Mouse (Mus musculus) CH12.LX (cell line): ENCODE data around the gene Ldlr. TPM values are rescaled to one million over a fixed set of nuclear protein-coding genes. Genes with fewer than 3 reads are reported as not detected.

ENCODE experiments used
- DNase-seq: peaks from one replicate; pipeline ENCODE4 v3.0.0-alpha.2; 2013; ENCODE audit errors: extremely low read depth
- H3K27ac ChIP-seq: 2 replicates; pipeline ENCODE4 v1.5.1; 2012; ENCODE audit warnings: low read depth, mild to moderate bottlenecking, control low read depth, moderate library complexity; ENCODE audit not compliant: insufficient read depth
- H3K27me3 ChIP-seq: replicated peaks from 2 replicates; pipeline ENCODE3; 2012; ENCODE audit warnings: inconsistent platforms
- H3K36me3 ChIP-seq, 2 experiments: replicated peaks in 1 of 2; 2 replicates each; pipeline versions ENCODE3 to v1.6.1; 2012; ENCODE audit warnings: inconsistent platforms in 1 of 2, low read length in 1 of 2, mild to moderate bottlenecking in 1 of 2, mixed read lengths in 1 of 2, moderate library complexity in 1 of 2; ENCODE audit not compliant: control insufficient read depth in 1 of 2, insufficient read depth in 1 of 2
- H3K4me1 ChIP-seq, 2 experiments: 2 replicates each; pipeline ENCODE4 v1.6.1; 2012; ENCODE audit warnings: inconsistent platforms in 1 of 2, moderate library complexity in 1 of 2; ENCODE audit not compliant: insufficient read depth in 2 of 2, control insufficient read depth in 1 of 2
- H3K4me2 ChIP-seq: 2 replicates; pipeline ENCODE4 v1.6.1; 2012; ENCODE audit warnings: low read depth, mild to moderate bottlenecking, control low read depth; ENCODE audit not compliant: poor library complexity, insufficient read depth, severe bottlenecking
- H3K4me3 ChIP-seq, 3 experiments: fragments of 150-350 bp in 1 of 3; sonication (generic) in 1 of 3; replicated peaks in 1 of 3; 2 replicates each; pipeline versions ENCODE3 to v1.5.1; 2011 to 2012; ENCODE audit warnings: low read depth in 2 of 3, low read length in 2 of 3, mild to moderate bottlenecking in 2 of 3, moderate library complexity in 2 of 3, control low read depth in 1 of 3, improper control_type of control experiment in 1 of 3, inconsistent platforms in 1 of 3, mixed read lengths in 1 of 3; ENCODE audit not compliant: poor library complexity in 1 of 3
- H3K79me2 ChIP-seq: replicated peaks from 2 replicates; pipeline ENCODE4 v1.6.1; 2012; ENCODE audit warnings: mild to moderate bottlenecking, moderate library complexity; ENCODE audit not compliant: control insufficient read depth, poor library complexity, insufficient read depth, severe bottlenecking; ENCODE audit errors: extremely low read depth
- H3K9ac ChIP-seq: 2 replicates; pipeline ENCODE4 v1.6.1; 2012; ENCODE audit warnings: low read depth, mild to moderate bottlenecking, control low read depth, moderate library complexity; ENCODE audit not compliant: insufficient read depth
- H3K9me3 ChIP-seq: replicated peaks from 2 replicates; pipeline ENCODE3; 2012; ENCODE audit warnings: low read length, inconsistent platforms, mixed read lengths
- BHLHE40 ChIP-seq: IDR thresholded peaks from 2 replicates; pipeline ENCODE4 v1.6.1; 2011; ENCODE audit warnings: mild to moderate bottlenecking, low read depth, low read length, improper control_type of control experiment
- CHD1 ChIP-seq: IDR thresholded peaks from 2 replicates; pipeline ENCODE4 v1.6.1; 2012; ENCODE audit warnings: low read depth, low read length, improper control_type of control experiment, inconsistent platforms
- CHD2 ChIP-seq: IDR thresholded peaks from 2 replicates; pipeline ENCODE4 v1.6.1; 2011; ENCODE audit warnings: low read length, improper control_type of control experiment
- CTCF ChIP-seq, 2 experiments: IDR thresholded peaks in 1 of 2; conservative IDR thresholded peaks in 1 of 2; 2 replicates each; pipeline ENCODE4 v1.5.1; 2011 to 2012; ENCODE audit warnings: low read depth in 2 of 2, low read length in 2 of 2, improper control_type of control experiment in 1 of 2, inconsistent platforms in 1 of 2, mild to moderate bottlenecking in 1 of 2, moderate library complexity in 1 of 2
- E2F4 ChIP-seq: IDR thresholded peaks from 2 replicates; pipeline ENCODE4 v1.6.1; 2011; ENCODE audit warnings: low read depth, low read length, improper control_type of control experiment; ENCODE audit not compliant: insufficient replicate concordance
- ELF1 ChIP-seq: IDR thresholded peaks from 2 replicates; pipeline ENCODE4 v1.6.1; 2014; ENCODE audit warnings: low read depth, mild to moderate bottlenecking, inconsistent platforms, low read length, improper control_type of control experiment
- EP300 ChIP-seq: IDR thresholded peaks from 2 replicates; pipeline ENCODE4 v1.6.1; 2011; ENCODE audit warnings: low read length, improper control_type of control experiment
- ETS1 ChIP-seq: conservative IDR thresholded peaks from 2 replicates; pipeline ENCODE4 v1.6.1; 2012; ENCODE audit warnings: low read depth, mild to moderate bottlenecking, inconsistent platforms, low read length, improper control_type of control experiment, moderate library complexity
- GABPA ChIP-seq: IDR thresholded peaks from 2 replicates; pipeline ENCODE4 v1.6.1; 2012; ENCODE audit warnings: low read depth, low read length, improper control_type of control experiment, inconsistent platforms; ENCODE audit not compliant: insufficient replicate concordance
- HCFC1 ChIP-seq: IDR thresholded peaks from 2 replicates; pipeline ENCODE4 v1.6.1; 2012; ENCODE audit warnings: low read depth, mild to moderate bottlenecking, inconsistent platforms, low read length, improper control_type of control experiment
- IRF4 ChIP-seq: IDR thresholded peaks from 2 replicates; pipeline ENCODE4 v1.6.1; 2014; ENCODE audit warnings: low read depth, mild to moderate bottlenecking, inconsistent platforms, low read length, improper control_type of control experiment
- JUN ChIP-seq: IDR thresholded peaks from 2 replicates; pipeline ENCODE4 v1.6.1; 2011; ENCODE audit warnings: low read depth, mild to moderate bottlenecking, low read length, improper control_type of control experiment, moderate library complexity; ENCODE audit not compliant: insufficient read depth
- JUND ChIP-seq: conservative IDR thresholded peaks from 2 replicates; pipeline ENCODE4 v1.6.1; 2011; ENCODE audit warnings: low read depth, low read length, improper control_type of control experiment
- KAT2A ChIP-seq: IDR thresholded peaks from 2 replicates; pipeline ENCODE4 v1.6.1; 2012; ENCODE audit warnings: low read length, improper control_type of control experiment, inconsistent platforms; ENCODE audit not compliant: insufficient replicate concordance
- MAFK ChIP-seq: IDR thresholded peaks from 2 replicates; pipeline ENCODE4 v1.6.1; 2011; ENCODE audit warnings: low read length, improper control_type of control experiment; ENCODE audit not compliant: insufficient replicate concordance
- MAX ChIP-seq: IDR thresholded peaks from 2 replicates; pipeline ENCODE4 v1.6.1; 2011; ENCODE audit warnings: low read length, improper control_type of control experiment
- MAZ ChIP-seq: IDR thresholded peaks from 2 replicates; pipeline ENCODE4 v1.6.1; 2012; ENCODE audit warnings: low read depth, mild to moderate bottlenecking, inconsistent platforms, low read length, improper control_type of control experiment, moderate library complexity
- MEF2A ChIP-seq: IDR thresholded peaks from 2 replicates; pipeline ENCODE4 v1.6.1; 2014; ENCODE audit warnings: low read depth, mild to moderate bottlenecking, inconsistent platforms, low read length, improper control_type of control experiment, borderline replicate concordance
- MXI1 ChIP-seq: IDR thresholded peaks from 2 replicates; pipeline ENCODE4 v1.6.1; 2011; ENCODE audit warnings: mild to moderate bottlenecking, low read depth, low read length, improper control_type of control experiment
- MYC ChIP-seq: IDR thresholded peaks from 2 replicates; pipeline ENCODE4 v1.6.1; 2011; ENCODE audit warnings: low read depth, mild to moderate bottlenecking, improper control_type of control experiment, low read length
- NELFE ChIP-seq: IDR thresholded peaks from 2 replicates; pipeline ENCODE4 v1.6.1; 2011; ENCODE audit warnings: low read depth, low read length, improper control_type of control experiment
- NRF1 ChIP-seq: IDR thresholded peaks from 2 replicates; pipeline ENCODE4 v1.6.1; 2014; ENCODE audit warnings: low read depth, mild to moderate bottlenecking, inconsistent platforms, low read length, improper control_type of control experiment, moderate library complexity
- PAX5 ChIP-seq: IDR thresholded peaks from 2 replicates; pipeline ENCODE4 v1.6.1; 2012; ENCODE audit warnings: low read length, inconsistent platforms, mixed read lengths
- POLR2A ChIP-seq: IDR thresholded peaks from 2 replicates; pipeline ENCODE4 v1.6.1; 2011; ENCODE audit warnings: low read depth, mild to moderate bottlenecking, improper control_type of control experiment, low read length
- POLR2AphosphoS2 ChIP-seq: IDR thresholded peaks from 2 replicates; pipeline ENCODE4 v1.6.1; 2011; ENCODE audit warnings: low read depth, low read length, improper control_type of control experiment
- RAD21 ChIP-seq: IDR thresholded peaks from 2 replicates; pipeline ENCODE4 v1.6.1; 2011; ENCODE audit warnings: low read depth, mild to moderate bottlenecking, low read length, improper control_type of control experiment, moderate library complexity
- SMC3 ChIP-seq: IDR thresholded peaks from 2 replicates; pipeline ENCODE4 v1.6.1; 2011; ENCODE audit warnings: low read depth, low read length, improper control_type of control experiment
- TBP ChIP-seq: conservative IDR thresholded peaks from 2 replicates; pipeline ENCODE4 v1.6.1; 2011; ENCODE audit warnings: low read depth, low read length, improper control_type of control experiment
- TCF12 ChIP-seq: IDR thresholded peaks from 2 replicates; pipeline ENCODE4 v1.6.1; 2014; ENCODE audit warnings: low read depth, mild to moderate bottlenecking, inconsistent platforms, low read length, improper control_type of control experiment
- UBTF ChIP-seq: IDR thresholded peaks from 2 replicates; pipeline ENCODE4 v1.6.1; 2012; ENCODE audit warnings: low read depth, mild to moderate bottlenecking, inconsistent platforms, low read length, improper control_type of control experiment, moderate library complexity
- USF1 ChIP-seq: IDR thresholded peaks from 2 replicates; pipeline ENCODE4 v1.6.1; 2014; ENCODE audit warnings: low read depth, mild to moderate bottlenecking, inconsistent platforms, low read length, improper control_type of control experiment
- USF2 ChIP-seq: conservative IDR thresholded peaks from 2 replicates; pipeline ENCODE4 v1.6.1; 2011; ENCODE audit warnings: low read depth, low read length, improper control_type of control experiment
- ZC3H11A ChIP-seq: IDR thresholded peaks from 2 replicates; pipeline ENCODE4 v1.6.1; 2012; ENCODE audit warnings: low read depth, mild to moderate bottlenecking, inconsistent platforms, low read length, improper control_type of control experiment
- ZKSCAN1 ChIP-seq: IDR thresholded peaks from 2 replicates; pipeline ENCODE4 v1.6.1; 2012; ENCODE audit warnings: low read depth, inconsistent platforms, low read length, improper control_type of control experiment, borderline replicate concordance
- ZMIZ1 ChIP-seq: IDR thresholded peaks from 2 replicates; pipeline ENCODE4 v1.6.1; 2012; ENCODE audit warnings: low read depth, mild to moderate bottlenecking, inconsistent platforms, low read length, improper control_type of control experiment
- ZNF384 ChIP-seq: IDR thresholded peaks from 2 replicates; pipeline ENCODE4 v1.6.1; 2012; ENCODE audit warnings: low read depth, low read length, improper control_type of control experiment, inconsistent platforms
- dilution Hi-C: fragments of 300-500 bp; cut with MboI; formaldehyde crosslinking; loops from 2 replicates; pipeline ENCODE4 v1.14.3; 2020; ENCODE audit warnings: low sequenced_read_pairs; ENCODE audit not compliant: extremely low pct_unique_long_range_greater_than_20kb, extremely low pct_ligation_motif_present
- in situ Hi-C: fragments of 300-500 bp; cut with MboI; formaldehyde crosslinking; loops from 3 replicates; pipeline ENCODE4 v1.14.3; 2019; ENCODE audit warnings: low sequenced_read_pairs, low pct_ligation_motif_present, low pct_unique_long_range_greater_than_20kb, mixed read lengths
- polyA plus RNA-seq: library from polyadenylated mRNA; unstranded; fragments of >175 nt; gene quantifications from 2 replicates; pipeline ENCODE4 v1.2.1, GENCODE M21; 2012; ENCODE audit warnings: low read depth; ENCODE audit not compliant: insufficient read length
- total RNA-seq, 2 experiments: library from RNA; depleted of rRNA; stranded (reverse); fragments of 300-350 nt in 1 of 2; fragments of >200 nt in 1 of 2; gene quantifications; 2 replicates each; pipeline ENCODE4 v1.2.3; 2012 to 2014

The Ldlr gene
- total and polyA plus RNA-seq, 3 experiments, result 24.0 to 34.7 (median 24.9) TPM

GRCm38 (mm10) chr9:21786906-21787305, 63.6 kb downstream of the Ldlr start:
- Histone ChIP-seq H3K27me3 (no peaks in the 10 kb centered on the region), H3K9me3 (no peaks in the 10 kb centered on the region), H3K27ac (no peak overlapping the region), H3K4me2 (no peak overlapping the region), H3K79me2 (no peaks in the 10 kb centered on the region), H3K36me3 (no peaks in the 10 kb centered on the region), H3K4me1 (no peaks in the 10 kb centered on the region), H3K4me3 (no peak overlapping the region), H3K9ac (no peak overlapping the region)
- dilution Hi-C loops, result no loop called here
- peak; percentile 51 for DNase-seq
- in situ Hi-C loops, result no loop called here
- TF ChIP-seq IRF4 (no peak; the same call in 1 of the 2 replicates), KAT2A (no peak), POLR2AphosphoS2 (no peak), MXI1 (no peak), ZMIZ1 (no peak), USF1 (no peak), ZNF384 (no peak), NELFE (no peak), SMC3 (peak; percentile 73), JUN (no peak), EP300 (no peak), CHD1 (no peak), TCF12 (0 out of 2 replicates have a peak, but pooled peaks have one; percentile 17), TBP (no peak), ELF1 (no peak), MAZ (no peak), CTCF (conservative IDR thresholded peaks at IDR 0.05 in 1 of 2, IDR thresholded peaks at IDR 0.05 in 1 of 2; ENCODE audit: low read depth in 2 of 2, low read length in 2 of 2) (peak; percentile 48 to 73), MAX (no peak), USF2 (no peak), BHLHE40 (peak; percentile 84), RAD21 (peak; percentile 39), MAFK (no peak), PAX5 (no peak), HCFC1 (no peak), NRF1 (no peak), MEF2A (no peak), ETS1 (no peak), JUND (no peak), E2F4 (no peak), UBTF (no peak), MYC (no peak), ZC3H11A (no peak), CHD2 (no peak), POLR2A (no peak), GABPA (no peak), ZKSCAN1 (no peak)
